Mouse (Mus musculus): Measurements from ENCODE around the gene Acot8. TPM values are rescaled to one million over a fixed set of nuclear protein-coding genes. Genes with fewer than 3 reads are reported as not detected.

The Acot8 gene
- 10 to 100 TPM; 10.7 to 12.2 TPM for total RNA-seq (2021)

- DNase-seq (ENCODE audit: low spot score): peak; percentile 96
- intact Hi-C loops (cut with DNase I): loop anchor here (5.0 kb wide), 1 partner anchor 212 kb away; the partner anchor contains the start of gene Eppin
Observed at GRCm38 (mm10) chr2:164804533-164805331, at the start of gene Acot8, which contains the start of gene Zswim3. Gene Acot8 (minus strand): TSS chr2:164804882. Gene Zswim3 (plus strand): TSS chr2:164805098.

DNA sequence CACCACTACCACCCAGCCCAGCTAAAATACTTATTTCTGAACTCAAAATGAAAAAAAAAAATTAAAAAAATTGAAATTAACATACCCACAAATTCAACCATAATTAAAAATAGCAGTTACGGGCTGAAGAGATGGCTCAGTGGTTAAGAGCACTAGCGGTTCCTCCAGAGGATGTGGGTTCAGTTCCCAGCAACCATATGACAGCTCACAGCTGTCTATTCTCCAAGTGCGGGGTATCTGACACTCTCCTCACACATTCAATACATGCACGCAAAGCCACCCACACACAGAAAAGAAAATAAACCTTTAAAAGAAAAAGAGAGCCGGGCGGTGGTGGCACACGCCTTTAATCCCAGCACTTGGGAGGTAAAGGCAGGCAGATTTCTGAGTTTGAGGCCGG, 45.4 kb upstream of the Acot8 start:
- intact Hi-C loops (cut with DNase I): no loop called here
- no peak for DNase-seq (ENCODE audit: low spot score)

DNA sequence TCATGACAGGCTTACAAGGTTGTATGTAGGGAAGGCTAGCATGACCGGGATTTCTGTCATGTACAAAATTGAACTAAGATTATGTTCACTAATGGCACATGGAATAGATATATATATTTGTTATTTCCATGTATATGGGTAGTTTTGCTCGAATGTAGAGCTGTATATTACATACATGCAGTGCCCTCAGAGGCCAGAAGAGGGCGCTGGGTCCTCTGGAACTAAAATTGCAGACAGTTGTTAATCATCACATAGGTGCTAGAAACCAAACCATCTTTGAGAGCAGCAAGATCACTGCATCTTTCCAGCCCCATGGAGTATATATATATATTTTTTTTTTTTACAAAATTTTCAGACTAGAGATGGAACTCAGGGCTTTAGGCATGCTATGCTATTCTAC, 41.1 kb upstream of the Acot8 start:
- intact Hi-C loops (cut with DNase I): no loop called here
- no peak for DNase-seq (ENCODE audit: low spot score)

DNA sequence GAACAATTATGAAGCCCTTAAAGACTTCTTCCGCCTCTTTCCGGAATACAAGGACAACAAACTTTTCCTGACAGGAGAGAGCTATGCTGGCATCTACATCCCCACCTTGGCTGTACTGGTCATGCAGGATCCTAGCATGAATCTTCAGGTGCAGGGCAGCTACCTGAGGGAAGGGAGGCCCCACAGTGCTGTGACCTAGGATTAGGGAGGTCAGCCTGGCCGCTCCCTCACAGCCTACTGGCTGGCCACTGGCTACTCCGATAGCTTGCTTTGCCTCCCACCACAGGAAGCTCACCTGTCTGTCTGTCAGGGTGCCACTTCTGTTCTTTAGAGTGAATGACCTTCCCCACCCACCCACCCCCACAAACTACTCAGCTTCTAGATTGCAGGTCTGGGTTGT, 30.5 kb upstream of the Acot8 start:
- intact Hi-C loops (cut with DNase I): loop anchor here (2.0 to 10.0 kb wide), 2 partner anchors 20 to 200 kb away; partner anchors contain the start of gene Ncoa5
- DNase-seq (ENCODE audit: low spot score): no peak

- DNase-seq (ENCODE audit: low spot score): no peak
- intact Hi-C loops (cut with DNase I): loop anchor here (2.0 to 10.0 kb wide), 3 partner anchors 20 to 200 kb away; partner anchors contain the start of gene Ncoa5
Observed at GRCm38 (mm10) chr2:164834531-164834930, 29.8 kb upstream of the Acot8 start.

- intact Hi-C loops (cut with DNase I): loop anchor here (2.0 to 10.0 kb wide), 4 partner anchors 43 to 201 kb away; partner anchors contain the start of genes Ncoa5 and Zfp335
- DNase-seq (ENCODE audit: low spot score): peak; percentile 87
Observed at GRCm38 (mm10) chr2:164833314-164833959, 28.8 kb upstream of the Acot8 start, which contains the start of gene Neurl2. Gene Neurl2 (minus strand): TSS chr2:164833456.

DNA sequence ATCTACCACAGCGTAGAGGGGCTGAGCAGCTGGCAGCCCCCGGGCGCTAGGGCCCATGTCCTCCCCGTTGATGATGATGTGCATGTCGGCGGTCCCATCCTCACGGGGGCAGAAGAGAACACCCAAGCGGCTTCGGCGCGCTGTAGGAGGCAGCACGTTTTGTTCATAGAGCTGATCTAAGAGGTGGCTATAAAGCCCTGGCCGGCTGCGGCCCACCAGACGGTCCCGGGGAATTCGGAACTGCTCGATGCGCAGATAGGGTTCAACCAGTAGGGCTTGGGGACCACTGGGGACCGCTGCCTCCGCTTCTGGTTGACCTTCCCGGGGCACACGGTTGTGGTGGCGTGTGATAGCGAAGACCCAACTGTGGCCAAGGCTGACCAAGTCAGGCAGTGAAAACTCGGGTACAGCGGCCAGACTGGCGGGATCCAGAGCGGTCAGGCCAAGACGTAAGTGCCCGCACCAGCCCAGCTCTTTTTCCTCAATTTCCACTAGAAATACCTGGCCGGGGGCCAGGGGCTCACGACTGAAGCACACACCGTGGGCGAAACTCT, 28.1 kb upstream of the Acot8 start, which contains the start of gene Ctsa:
TSS of gene Ctsa (plus strand) at position 126 of the 554 bp plus-strand sequence.
- DNase-seq (ENCODE audit: low spot score): peak; percentile 62
- intact Hi-C loops (cut with DNase I): loop anchor here (2.0 to 10.0 kb wide), 4 partner anchors 44 to 202 kb away; partner anchors contain the start of genes Ncoa5 and Zfp335

GRCm38 (mm10) chr2:164832032-164832747, 27.5 kb upstream of the Acot8 start:
- intact Hi-C loops (cut with DNase I): loop anchor here (2.0 to 10.0 kb wide), 4 partner anchors 45 to 203 kb away; partner anchors contain the start of genes Ncoa5 and Zfp335
- DNase-seq (ENCODE audit: low spot score): no peak

DNA sequence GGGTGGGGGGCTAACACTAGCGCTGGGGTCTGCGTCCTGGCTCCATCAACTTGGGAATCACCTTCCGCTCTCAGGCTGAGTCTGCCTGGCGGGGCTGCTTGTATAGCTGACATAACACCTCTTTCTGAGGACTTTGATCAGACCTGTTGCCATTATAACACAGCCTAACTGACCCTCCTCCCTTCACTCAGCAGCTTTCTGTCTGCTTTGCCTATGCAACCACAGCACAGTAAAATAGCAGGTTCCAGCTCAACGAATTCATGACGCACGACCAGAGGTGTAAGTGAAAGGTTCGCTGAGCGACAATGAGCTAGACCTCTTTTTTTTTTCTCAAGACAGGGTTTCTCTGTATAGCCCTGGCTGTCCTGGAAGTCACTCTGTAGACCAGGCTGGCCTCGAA, 26.3 kb upstream of the Acot8 start:
- no peak for DNase-seq (ENCODE audit: low spot score)
- intact Hi-C loops (cut with DNase I): loop anchor here (5.0 to 10.0 kb wide), 2 partner anchors 61 to 204 kb away; partner anchors contain the start of gene Ncoa5

- intact Hi-C loops (cut with DNase I): no loop called here
Observed at GRCm38 (mm10) chr2:164829090-164829489, 24.4 kb upstream of the Acot8 start.

GRCm38 (mm10) chr2:164828437-164828836, 23.8 kb upstream of the Acot8 start, which contains the start of gene Spata25:
Gene Spata25 (minus strand): TSS chr2:164828537.
- intact Hi-C loops (cut with DNase I): no loop called here
- no peak for DNase-seq (ENCODE audit: low spot score)

More at GRCm38 (mm10) chr2:164829090-164829489, 24.4 kb upstream of the Acot8 start:
- DNase-seq (ENCODE audit: low spot score): no peak

DNA sequence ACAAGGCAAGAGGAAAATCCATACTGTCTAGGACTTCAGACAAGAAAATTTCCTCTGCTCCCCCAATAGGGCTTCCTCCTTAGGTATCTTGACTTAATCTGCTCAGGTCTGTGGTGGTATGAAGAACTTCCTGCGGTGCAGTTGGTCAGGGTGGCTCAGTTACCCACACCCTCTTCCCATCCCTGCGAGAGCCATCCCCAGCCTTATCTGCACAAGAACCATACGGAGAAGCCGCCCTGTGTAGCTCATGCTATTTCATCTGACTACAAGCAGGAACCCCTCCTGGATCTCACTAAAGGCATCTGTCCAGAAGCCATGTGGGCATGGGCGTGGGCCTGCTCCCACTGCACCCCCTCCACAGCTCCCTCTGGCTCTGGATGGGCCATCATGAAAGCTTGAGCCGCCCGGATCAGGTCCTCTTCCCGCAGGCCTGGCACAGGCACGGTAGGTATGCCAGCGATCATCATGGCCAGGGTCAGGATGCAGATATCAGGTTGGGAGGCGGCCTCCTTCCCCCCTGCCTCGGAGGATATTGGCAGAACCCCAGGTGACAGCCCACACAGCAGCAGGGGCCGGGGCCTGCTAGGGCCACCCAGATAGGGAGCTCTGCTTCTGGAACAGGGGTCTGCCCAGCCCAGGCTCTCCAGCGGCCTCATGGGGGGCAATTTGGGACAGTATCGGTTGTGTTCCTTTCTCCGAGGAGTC, 22.6 kb upstream of the Acot8 start:
- DNase-seq (ENCODE audit: low spot score): no peak
- intact Hi-C loops (cut with DNase I): no loop called here

- intact Hi-C loops (cut with DNase I): no loop called here
- DNase-seq (ENCODE audit: low spot score): no peak
Observed at GRCm38 (mm10) chr2:164825521-164825920, 20.8 kb upstream of the Acot8 start.

GRCm38 (mm10) chr2:164823969-164824368, 19.3 kb upstream of the Acot8 start:
- DNase-seq (ENCODE audit: low spot score): no peak
- intact Hi-C loops (cut with DNase I): no loop called here

DNA sequence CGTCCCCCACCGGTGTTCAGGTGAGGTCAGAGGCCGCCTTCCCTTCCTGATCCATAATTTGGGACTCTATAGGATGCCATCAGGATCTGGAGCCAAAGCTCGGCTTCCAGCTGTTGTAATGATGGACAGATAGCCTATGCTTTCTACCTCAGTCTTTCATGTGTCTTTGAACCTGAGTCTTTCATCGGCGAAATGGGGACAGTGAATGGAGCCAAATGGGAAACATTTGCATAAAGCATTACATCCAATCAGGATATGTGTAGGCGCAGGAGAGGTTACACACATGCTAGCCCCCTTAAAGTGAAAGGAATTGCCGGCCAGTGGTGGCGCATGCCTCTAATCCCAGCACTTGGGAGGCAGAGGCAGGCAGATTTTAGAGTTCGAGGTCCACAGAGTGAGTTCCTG, 18.5 kb upstream of the Acot8 start:
- intact Hi-C loops (cut with DNase I): no loop called here
- DNase-seq (ENCODE audit: low spot score): no peak

DNA sequence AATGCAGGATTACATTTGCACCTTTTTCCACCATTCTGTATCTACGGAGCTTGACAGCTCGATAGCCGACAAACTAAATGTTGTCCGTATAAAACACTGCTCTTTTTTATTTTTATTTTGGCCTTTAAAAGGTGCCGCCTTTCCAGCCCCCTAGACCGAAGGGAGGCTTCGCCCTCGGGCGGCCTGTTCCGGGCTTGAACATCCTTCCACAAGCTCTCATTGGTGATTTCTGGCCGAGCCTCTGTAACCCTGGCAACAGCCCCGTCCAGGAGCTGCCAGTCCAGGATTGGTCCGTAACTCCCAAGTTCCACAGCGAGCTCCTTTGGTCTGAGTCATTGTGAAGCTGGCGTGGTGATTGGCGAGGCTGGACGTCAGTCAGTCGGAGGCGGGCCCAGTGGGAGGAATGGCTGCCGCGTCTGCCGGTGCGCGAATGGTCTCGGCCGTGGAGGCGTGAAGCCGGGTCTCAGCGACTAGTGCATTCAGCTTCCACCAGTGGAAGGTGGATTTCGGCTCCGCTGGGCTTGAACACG, 18.0 kb upstream of the Acot8 start, which contains the start of gene Zswim1:
TSS of gene Zswim1 (plus strand) at position 51 of the 530 bp plus-strand sequence.
- peak; percentile 99 for DNase-seq (ENCODE audit: low spot score)
- intact Hi-C loops (cut with DNase I): no loop called here

DNA sequence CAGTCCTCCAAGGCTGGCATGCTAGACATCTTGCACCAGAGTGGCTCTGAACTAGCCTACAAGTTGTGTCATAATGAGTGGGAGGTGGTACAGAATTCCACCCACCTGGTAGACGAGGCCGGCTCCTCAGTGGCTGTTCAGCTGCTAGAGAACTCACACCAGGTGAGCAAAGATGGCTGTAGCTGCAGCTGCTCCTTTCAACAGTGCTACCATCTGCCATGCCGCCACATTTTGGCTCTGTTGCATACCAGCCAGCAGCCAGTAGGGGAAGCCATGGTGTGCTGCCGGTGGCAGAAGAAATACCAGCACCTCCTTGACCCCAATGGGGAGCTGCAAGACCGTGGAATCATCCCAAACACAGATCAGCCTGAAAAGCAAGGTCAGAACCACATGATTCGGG, 16.4 kb upstream of the Acot8 start:
- intact Hi-C loops (cut with DNase I): no loop called here

GRCm38 (mm10) chr2:164817703-164818102, 13.0 kb upstream of the Acot8 start:
- intact Hi-C loops (cut with DNase I): no loop called here
- no peak for DNase-seq (ENCODE audit: low spot score)

More for the DNA sequence above, 16.4 kb upstream of the Acot8 start:
- DNase-seq (ENCODE audit: low spot score): no peak

All from heart, postnatal 25 days (tissue).